Mouse (Mus musculus) gastrocnemius, adult 18-20 months (tissue): ENCODE data around the gene Ugt2b36. TPM values are rescaled to one million over a fixed set of nuclear protein-coding genes. Genes with fewer than 3 reads are reported as not detected.
"Not testable (repeated sequence)": the region's sequence is repeated elsewhere in the genome, so short reads cannot be mapped to it uniquely, and the experiment has no call there.

Experiments
- DNase-seq: peaks from one replicate; pipeline ENCODE4 v3.0.0; 2021; ENCODE audit warnings: low spot score
- long read RNA-seq, 2 experiments: library from polyadenylated mRNA; stranded (forward); transcript quantifications; one replicate each; pipeline ENCODE4 v2.0.0; 2021
- total RNA-seq, 2 experiments: library from RNA; stranded (reverse); gene quantifications; 2 replicates each; pipeline ENCODE4 v1.2.3; 2021

Ugt2b36 gene
- under 1 TPM in 1 of 2 experiments, not detected in 1; 0.28 TPM for total RNA-seq
- long read RNA-seq, experiment 1, result 0 reads
- long read RNA-seq, experiment 2, result 0 reads

GRCm38 (mm10) chr5:87092346-87093027 lies at the start of gene Ugt2b36:
Ugt2b36 (minus strand) TSS chr5:87092555.
- no peak for DNase-seq

- not testable (repeated sequence) for DNase-seq
Measured at GRCm38 (mm10) chr5:87140196-87140595, 47.8 kb upstream of the Ugt2b36 start, which contains the start of gene Ugt2b5. Ugt2b5 (minus strand) TSS chr5:87140318.

- DNase-seq, result not testable (repeated sequence)
Measured at GRCm38 (mm10) chr5:87103697-87104096, 11.3 kb upstream of the Ugt2b36 start.

GRCm38 (mm10) chr5:87091111-87091510 lies 1.2 kb downstream of the Ugt2b36 start:
- no peak for DNase-seq

GRCm38 (mm10) chr5:87089264-87089663 lies 3.1 kb downstream of the Ugt2b36 start:
- DNase-seq, result no peak

GRCm38 (mm10) chr5:87086269-87086668 lies 6.1 kb downstream of the Ugt2b36 start:
- DNase-seq, result no peak

- no peak for DNase-seq
Measured at GRCm38 (mm10) chr5:87030624-87031023, 61.7 kb downstream of the Ugt2b36 start.

- no peak for DNase-seq
Measured at GRCm38 (mm10) chr5:87027359-87027758, 65.0 kb downstream of the Ugt2b36 start.

Other genes with a start within 250 kb of the Ugt2b36 start
- gene Ugt2b34, start 185.6 kb downstream of the Ugt2b36 start, total RNA-seq, result under 1 TPM in 1 of 2 experiments, not detected in 1; 0.07 TPM
- gene Ugt2b1, start 166.0 kb downstream of the Ugt2b36 start, total RNA-seq, result not detected
- not detected for gene Ugt2b35, start 91.7 kb downstream of the Ugt2b36 start, total RNA-seq
- gene Ugt2b5, start 47.8 kb upstream of the Ugt2b36 start, total RNA-seq, result under 1 TPM in 1 of 2 experiments, not detected in 1; 0.31 TPM
- not detected for gene Ugt2b37, start 162.2 kb upstream of the Ugt2b36 start, total RNA-seq
- not detected for gene Ugt2a3, start 244.6 kb upstream of the Ugt2b36 start, total RNA-seq